Mouse (Mus musculus) erythroblast, embryonic 14.5 days (primary cell): Measurements from ENCODE around the gene Adora1.

Source experiments
- GATA1 ChIP-seq: IDR thresholded peaks from 2 replicates; pipeline ENCODE4 v1.6.1; 2012; ENCODE audit warnings: low read length, inconsistent platforms, mixed read lengths
- TAL1 ChIP-seq: IDR thresholded peaks from 3 replicates; pipeline ENCODE4 v1.6.1; 2012; ENCODE audit warnings: low read length, inconsistent platforms, mixed read lengths

GRCm38 (mm10) chr1:134283108-134283507 is 47.9 kb upstream of the Adora1 start:
- TF ChIP-seq GATA1 (no peak), TAL1 (no peak)
